Mouse (Mus musculus): ENCODE data around the gene Faf1.

Gene Faf1

GRCm38 (mm10) chr4:109887856-109888357, 211.5 kb downstream of the Faf1 start:
- no peak for ATAC-seq (ENCODE audit: insufficient number of reproducible peaks, low FRiP score, low TSS enrichment)

DNA sequence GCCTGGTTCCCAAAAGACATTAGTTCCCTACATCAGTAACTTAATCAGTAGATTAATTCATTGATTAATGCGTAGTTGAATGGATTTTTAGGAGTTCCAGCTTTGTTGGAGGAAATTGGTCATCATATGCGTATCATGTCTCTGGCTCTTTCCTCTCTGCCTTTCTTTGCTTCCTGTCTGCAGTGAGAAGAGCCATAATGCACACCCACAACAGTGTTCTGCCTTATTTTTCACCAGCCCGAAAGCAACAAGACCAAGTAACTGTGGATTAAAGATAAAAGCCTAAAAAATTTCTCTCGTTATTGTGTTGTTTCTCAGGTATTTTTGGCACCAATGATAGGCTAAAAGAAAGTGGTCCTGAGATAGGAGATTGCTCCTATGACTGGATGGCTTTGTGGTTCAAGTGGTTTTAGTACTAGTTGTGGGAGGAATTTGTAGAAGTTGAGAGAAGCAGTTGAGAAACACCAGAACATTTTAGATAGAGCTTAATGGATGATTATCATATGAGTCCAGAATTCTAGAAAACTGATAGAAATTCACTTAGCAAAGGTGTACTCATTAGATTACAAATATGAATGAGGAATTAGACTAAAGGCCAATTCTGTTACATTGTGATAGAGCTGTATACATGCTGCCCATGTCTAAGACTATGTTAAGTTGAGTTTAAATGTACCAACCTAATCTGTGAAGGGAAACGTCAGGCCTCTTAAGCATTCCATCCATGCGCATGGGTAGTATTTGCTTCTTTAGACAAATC, 221.6 kb downstream of the Faf1 start:
- no peak for ATAC-seq (ENCODE audit: insufficient number of reproducible peaks, low FRiP score, low TSS enrichment)

DNA sequence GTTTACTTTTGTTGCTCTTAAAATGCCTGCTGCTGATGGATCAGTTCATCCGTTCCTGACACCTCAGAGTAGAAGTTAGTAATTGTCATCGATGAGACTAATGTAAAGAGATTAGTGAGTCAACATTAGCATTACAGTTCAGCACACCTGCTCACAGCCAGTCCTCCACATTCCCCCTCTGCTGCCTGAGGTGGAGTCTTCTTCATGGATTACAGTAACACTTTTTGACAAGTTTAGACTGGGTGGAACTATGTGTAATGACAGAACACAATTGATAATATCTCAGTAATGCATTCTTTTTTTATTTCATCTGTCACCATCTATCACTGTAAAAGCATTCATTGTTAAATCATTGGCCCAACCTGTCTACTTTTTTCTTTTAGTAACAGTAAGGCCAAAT, 224.7 kb downstream of the Faf1 start:
- no peak for ATAC-seq (ENCODE audit: insufficient number of reproducible peaks, low FRiP score, low TSS enrichment)

DNA sequence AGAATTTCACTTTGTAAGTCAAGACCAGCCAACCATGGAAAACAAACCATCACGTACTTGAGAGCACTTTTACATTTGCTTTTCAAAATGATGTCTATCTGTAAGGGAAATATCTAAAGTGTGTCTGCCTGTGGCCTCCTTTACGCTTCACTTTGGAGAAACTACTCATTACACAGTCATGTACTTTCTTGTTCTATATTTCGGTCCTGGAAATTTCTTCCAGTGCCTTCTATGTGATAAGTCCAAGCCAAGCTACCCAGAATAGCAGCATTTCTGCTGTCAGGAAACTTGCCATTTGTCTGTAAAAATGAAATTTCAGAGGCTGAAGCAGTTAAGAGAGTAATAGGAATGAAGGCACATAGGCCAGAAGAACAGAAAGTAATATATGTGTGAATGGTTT, 228.1 kb downstream of the Faf1 start:
- ATAC-seq (ENCODE audit: insufficient number of reproducible peaks, low FRiP score, low TSS enrichment), result no peak

GRCm38 (mm10) chr4:109929058-109929457, 252.7 kb downstream of the Faf1 start:
- no peak for ATAC-seq (ENCODE audit: insufficient number of reproducible peaks, low FRiP score, low TSS enrichment)

- ATAC-seq (ENCODE audit: insufficient number of reproducible peaks, low FRiP score, low TSS enrichment), result no peak
Observed at GRCm38 (mm10) chr4:109930445-109930844, 254.1 kb downstream of the Faf1 start.

GRCm38 (mm10) chr4:109930935-109931334, 254.5 kb downstream of the Faf1 start:
- ATAC-seq (ENCODE audit: insufficient number of reproducible peaks, low FRiP score, low TSS enrichment), result no peak

DNA sequence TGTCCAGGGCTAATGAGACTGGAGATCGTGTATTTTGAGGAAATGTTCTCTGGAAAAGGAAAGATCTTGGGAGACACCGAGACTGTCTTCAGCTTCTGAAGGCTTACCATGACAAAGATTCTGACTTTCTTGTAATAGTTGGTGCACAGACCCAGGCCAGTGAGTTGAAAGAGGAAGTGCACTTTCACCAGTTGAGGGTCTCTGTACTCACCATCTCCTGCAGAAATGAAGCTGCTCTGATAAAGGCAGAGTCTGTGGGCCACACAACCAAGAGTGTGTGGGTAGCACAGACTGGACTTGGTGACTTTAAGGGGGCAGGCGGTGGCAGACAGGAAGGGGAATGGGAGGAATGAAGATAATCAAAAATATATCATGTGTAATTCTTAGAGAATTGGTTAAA, 260.2 kb downstream of the Faf1 start:
- no peak for ATAC-seq (ENCODE audit: insufficient number of reproducible peaks, low FRiP score, low TSS enrichment)

GRCm38 (mm10) chr4:109939291-109939690, 262.9 kb downstream of the Faf1 start:
- ATAC-seq (ENCODE audit: insufficient number of reproducible peaks, low FRiP score, low TSS enrichment), result no peak

GRCm38 (mm10) chr4:109945554-109945953, 269.2 kb downstream of the Faf1 start:
- ATAC-seq (ENCODE audit: insufficient number of reproducible peaks, low FRiP score, low TSS enrichment), result no peak

DNA sequence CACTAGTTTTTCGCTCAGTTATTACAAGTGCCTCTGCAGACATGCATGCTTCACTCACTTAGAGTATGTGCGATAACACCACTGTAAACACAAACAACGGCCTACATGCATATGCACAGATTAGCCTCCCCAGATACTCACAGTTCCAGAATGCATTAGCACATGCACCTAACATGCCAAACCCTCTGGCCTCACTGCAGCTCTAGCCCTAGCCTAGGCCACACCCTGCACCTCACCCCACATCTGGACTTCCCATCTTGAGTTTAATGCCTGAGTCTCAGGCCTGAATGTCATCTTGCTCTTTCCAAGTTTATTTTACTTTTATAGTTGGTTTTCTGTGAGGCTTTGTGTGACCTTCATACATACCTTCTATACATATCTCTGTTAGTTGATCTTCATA, 272.9 kb downstream of the Faf1 start:
- no peak for ATAC-seq (ENCODE audit: insufficient number of reproducible peaks, low FRiP score, low TSS enrichment)

DNA sequence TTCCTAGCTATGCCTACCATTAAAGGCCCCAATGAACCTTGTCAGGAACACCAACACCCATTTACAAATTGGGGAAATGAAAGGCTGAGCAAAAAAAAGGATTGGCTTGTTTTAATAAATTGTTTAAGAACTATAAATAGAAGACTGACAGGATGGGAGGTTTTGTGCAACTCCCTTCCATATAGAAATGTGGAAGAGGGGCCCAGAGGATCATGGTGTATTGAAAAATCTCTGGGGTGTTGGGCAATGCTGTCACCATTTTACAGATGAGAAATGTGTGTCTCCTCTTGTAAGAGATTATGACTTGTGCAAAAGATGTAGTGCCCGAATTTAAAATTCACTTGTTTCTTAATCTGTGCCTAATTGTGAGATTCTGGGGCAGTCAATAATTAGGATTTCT, 277.1 kb downstream of the Faf1 start:
- no peak for ATAC-seq (ENCODE audit: insufficient number of reproducible peaks, low FRiP score, low TSS enrichment)

- ATAC-seq (ENCODE audit: insufficient number of reproducible peaks, low FRiP score, low TSS enrichment), result no peak
Observed at GRCm38 (mm10) chr4:109960201-109960935, 284.0 kb downstream of the Faf1 start.

DNA sequence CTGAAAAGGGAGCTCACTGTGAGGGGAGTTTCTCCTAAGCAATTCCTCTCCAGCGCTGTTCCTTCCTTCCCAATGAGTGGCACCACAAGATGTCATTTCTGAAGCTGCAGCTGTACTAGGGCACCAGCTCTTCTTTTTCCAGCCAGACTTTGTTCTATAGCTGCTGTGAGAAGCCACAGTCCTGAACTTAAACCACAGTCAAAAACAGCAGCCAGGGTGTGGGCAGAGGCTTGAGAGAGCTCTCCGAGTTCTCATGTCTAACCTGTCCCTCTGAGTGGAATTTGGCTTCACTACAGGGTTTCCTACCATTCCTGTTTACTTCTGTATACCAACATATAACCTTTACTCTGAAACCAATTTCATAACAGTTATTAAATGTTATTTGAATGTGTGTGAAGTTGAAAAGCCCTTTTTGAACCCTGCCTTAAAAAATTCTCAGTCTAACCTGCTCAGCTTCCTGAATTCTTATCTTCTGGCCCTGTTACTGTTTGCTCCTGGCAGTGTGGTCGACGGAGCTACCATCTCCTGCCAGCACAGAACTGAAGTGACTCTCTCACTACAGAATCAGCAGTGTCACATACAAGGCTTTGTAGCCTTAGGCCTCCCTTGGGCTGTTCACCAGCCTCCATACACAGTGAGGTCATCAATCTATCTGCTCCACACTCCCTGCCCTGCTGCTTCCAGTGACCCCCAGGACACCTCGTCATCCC, 287.3 kb downstream of the Faf1 start:
- no peak for ATAC-seq (ENCODE audit: insufficient number of reproducible peaks, low FRiP score, low TSS enrichment)

- no peak for ATAC-seq (ENCODE audit: insufficient number of reproducible peaks, low FRiP score, low TSS enrichment)
Observed at GRCm38 (mm10) chr4:109969561-109969960, 293.2 kb downstream of the Faf1 start.

DNA sequence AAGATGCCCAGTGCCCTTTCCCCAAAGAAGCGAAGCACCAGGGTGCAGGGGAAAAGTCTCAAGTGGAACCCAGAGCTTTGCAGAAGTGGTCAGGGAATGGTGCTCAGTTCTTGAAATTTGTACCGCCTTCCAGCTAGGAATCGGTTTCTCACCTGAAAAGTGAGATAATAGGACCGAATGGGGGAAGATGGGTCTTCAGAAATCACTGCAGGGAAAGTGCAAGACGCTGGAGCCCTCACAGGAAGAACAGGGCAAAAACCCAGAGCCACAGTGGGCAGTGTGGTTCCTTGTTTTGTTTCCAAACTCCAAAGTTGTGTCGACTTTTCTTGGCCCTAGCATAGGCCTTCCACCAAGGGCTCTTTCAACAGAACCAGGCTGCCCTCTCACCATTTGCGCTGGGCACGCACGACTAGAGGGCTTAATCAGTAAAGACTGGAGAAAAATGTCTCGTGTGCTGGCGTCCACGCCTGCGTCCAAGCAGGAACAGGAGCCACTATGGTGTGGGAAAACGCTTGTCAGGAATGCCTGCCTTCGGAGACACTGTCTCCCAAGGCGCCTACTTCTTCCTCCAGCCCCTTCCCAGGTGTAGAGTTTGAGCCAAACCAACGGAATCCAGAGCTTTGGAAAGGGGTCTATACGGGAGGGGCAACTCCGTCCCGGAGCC, 297.7 kb downstream of the Faf1 start:
- no peak for ATAC-seq (ENCODE audit: insufficient number of reproducible peaks, low FRiP score, low TSS enrichment)

- ATAC-seq (ENCODE audit: insufficient number of reproducible peaks, low FRiP score, low TSS enrichment), result no peak
Observed at GRCm38 (mm10) chr4:109974655-109975380, 298.4 kb downstream of the Faf1 start.

GRCm38 (mm10) chr4:109975381-109976240, 299.2 kb downstream of the Faf1 start:
- no peak for ATAC-seq (ENCODE audit: insufficient number of reproducible peaks, low FRiP score, low TSS enrichment)

Measured in cerebellum, adult (tissue).